Mouse (Mus musculus) lung, postnatal 14 days (tissue): Measurements from ENCODE around the gene Bcl2a1d.
"Not testable (repeated sequence)": the region's sequence is repeated elsewhere in the genome, so short reads cannot be mapped to it uniquely, and the experiment has no call there.

Experiments
- DNase-seq: peaks from one replicate; pipeline ENCODE4 v3.0.0; 2021

Bcl2a1d gene

GRCm38 (mm10) chr9:88731728-88732127 is at the start of gene Bcl2a1d:
TSS of gene Bcl2a1d (minus strand) at chr9:88731914.
- DNase-seq = not testable (repeated sequence)

- not testable (repeated sequence) for DNase-seq
Observed at GRCm38 (mm10) chr9:88770239-88770638, 38.5 kb upstream of the Bcl2a1d start.

- DNase-seq = not testable (repeated sequence)
Observed at GRCm38 (mm10) chr9:88769470-88769869, 37.8 kb upstream of the Bcl2a1d start.

GRCm38 (mm10) chr9:88746687-88747086 is 15.0 kb upstream of the Bcl2a1d start:
- peak; percentile 58 for DNase-seq

- DNase-seq = not testable (repeated sequence)
Observed at GRCm38 (mm10) chr9:88746046-88746445, 14.3 kb upstream of the Bcl2a1d start.

- not testable (repeated sequence) for DNase-seq
Observed at GRCm38 (mm10) chr9:88735289-88735688, 3.6 kb upstream of the Bcl2a1d start.

GRCm38 (mm10) chr9:88733182-88733581 is 1.5 kb upstream of the Bcl2a1d start:
- DNase-seq = peak; percentile 40

- DNase-seq = not testable (repeated sequence)
Observed at GRCm38 (mm10) chr9:88732334-88732733, 620 bp upstream of the Bcl2a1d start.

GRCm38 (mm10) chr9:88728311-88728710 is 3.4 kb downstream of the Bcl2a1d start:
- not testable (repeated sequence) for DNase-seq

- DNase-seq = not testable (repeated sequence)
Observed at GRCm38 (mm10) chr9:88721628-88722027, 10.1 kb downstream of the Bcl2a1d start.

- DNase-seq = peak; percentile 32
Observed at GRCm38 (mm10) chr9:88719989-88720537, 11.7 kb downstream of the Bcl2a1d start, which contains the start of gene Mthfsl. TSS of gene Mthfsl (minus strand) at chr9:88720296.

- DNase-seq = not testable (repeated sequence)
Observed at GRCm38 (mm10) chr9:88719073-88719921, 12.4 kb downstream of the Bcl2a1d start.

GRCm38 (mm10) chr9:88718593-88718992 is 13.1 kb downstream of the Bcl2a1d start:
- not testable (repeated sequence) for DNase-seq

GRCm38 (mm10) chr9:88718140-88718539 is 13.6 kb downstream of the Bcl2a1d start:
- peak; percentile 55 for DNase-seq

- not testable (repeated sequence) for DNase-seq
Observed at GRCm38 (mm10) chr9:88714515-88714914, 17.2 kb downstream of the Bcl2a1d start.

GRCm38 (mm10) chr9:88712164-88712749 is 19.5 kb downstream of the Bcl2a1d start:
- DNase-seq = not testable (repeated sequence)

- not testable (repeated sequence) for DNase-seq
Observed at GRCm38 (mm10) chr9:88710910-88711438, 20.7 kb downstream of the Bcl2a1d start.

- DNase-seq = not testable (repeated sequence)
Observed at GRCm38 (mm10) chr9:88710439-88710838, 21.3 kb downstream of the Bcl2a1d start.

- DNase-seq = not testable (repeated sequence)
Observed at GRCm38 (mm10) chr9:88709794-88710193, 21.9 kb downstream of the Bcl2a1d start.

- DNase-seq = no peak
Observed at GRCm38 (mm10) chr9:88709304-88709703, 22.4 kb downstream of the Bcl2a1d start.

GRCm38 (mm10) chr9:88706700-88707099 is 25.0 kb downstream of the Bcl2a1d start:
- DNase-seq = no peak

- DNase-seq = not testable (repeated sequence)
Observed at GRCm38 (mm10) chr9:88705157-88705556, 26.6 kb downstream of the Bcl2a1d start.

GRCm38 (mm10) chr9:88698746-88699145 is 33.0 kb downstream of the Bcl2a1d start:
- DNase-seq = not testable (repeated sequence)
